Mouse (Mus musculus): ENCODE results near the gene Zfp568. TPM values are rescaled to one million over a fixed set of nuclear protein-coding genes. Genes with fewer than 3 reads are reported as not detected.
"Not testable (repeated sequence)": the region's sequence is repeated elsewhere in the genome, so short reads cannot be mapped to it uniquely, and the experiment has no call there.

The Zfp568 gene
- 25.8 to 32.8 TPM (median 32.4 TPM) in 3 replicates for total RNA-seq (2017)

DNA sequence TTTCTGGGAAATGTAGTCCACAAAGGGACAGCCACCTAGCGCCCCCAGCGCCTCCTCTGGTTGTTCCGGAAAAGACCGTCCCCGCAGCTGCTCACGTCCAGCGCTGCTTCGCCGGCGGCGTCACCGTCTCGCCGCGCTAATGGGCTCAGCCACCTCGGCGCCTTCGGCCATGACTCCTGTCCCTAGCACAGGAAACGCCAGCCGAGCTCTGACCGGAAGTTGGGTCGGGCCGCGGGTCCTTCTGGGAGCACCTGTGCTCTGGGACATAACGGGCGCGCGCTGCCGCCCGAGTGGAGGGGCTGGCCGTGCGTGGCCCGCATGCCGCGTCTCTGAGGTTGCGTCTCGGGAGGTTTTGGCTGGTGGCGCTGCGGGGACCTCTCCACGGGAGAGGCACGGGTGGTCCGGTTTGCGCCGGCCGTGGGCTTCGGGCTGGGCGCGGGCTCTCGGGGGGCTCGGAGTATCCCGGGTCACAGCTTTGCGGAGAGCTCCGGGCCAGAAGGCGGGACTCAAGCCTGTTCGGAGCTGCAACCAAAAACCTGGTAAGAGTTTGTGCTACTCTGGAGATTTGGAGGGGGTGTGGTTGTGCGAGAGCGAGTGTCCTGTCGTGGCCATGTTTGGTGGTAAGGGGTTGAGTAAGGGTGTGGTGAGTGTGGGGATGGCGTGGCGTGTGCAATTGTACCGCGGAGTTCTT, at the start of gene Zfp568:
Gene Zfp568 (plus strand): TSS at position 266 of the 691 bp plus-strand sequence.
- ATAC-seq (replicated peaks; ENCODE audit: insufficient number of reproducible peaks, low FRiP score, low TSS enrichment, poor library complexity, severe bottlenecking), result peak; percentile 93

- no peak for ATAC-seq (replicated peaks; ENCODE audit: insufficient number of reproducible peaks, low FRiP score, low TSS enrichment, poor library complexity, severe bottlenecking)
These were observed 44.9 kb upstream of the Zfp568 start for GRCm38 (mm10) chr7:29938856-29939255.

DNA sequence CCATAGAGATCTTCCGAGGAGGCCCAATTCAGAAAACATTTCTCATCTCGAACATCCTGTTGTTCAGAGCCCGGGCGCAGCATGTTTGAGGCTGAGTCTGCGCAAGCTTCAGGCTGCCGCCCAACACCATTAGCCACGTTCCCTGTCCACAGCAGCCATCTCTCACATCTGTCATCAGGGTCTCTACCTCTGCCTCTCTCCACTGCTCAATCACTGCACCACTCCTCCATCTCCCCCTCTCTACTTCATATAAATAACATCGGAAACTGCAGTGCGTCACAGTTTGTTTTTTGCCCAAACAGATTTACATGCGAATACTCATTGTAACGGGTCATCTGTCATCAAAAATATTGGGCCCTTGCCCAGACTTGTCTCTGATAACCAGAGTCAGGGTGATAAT, 42.7 kb upstream of the Zfp568 start:
- ATAC-seq (replicated peaks; ENCODE audit: insufficient number of reproducible peaks, low FRiP score, low TSS enrichment, poor library complexity, severe bottlenecking), result no peak

- ATAC-seq (replicated peaks; ENCODE audit: insufficient number of reproducible peaks, low FRiP score, low TSS enrichment, poor library complexity, severe bottlenecking), result no peak
These were observed 41.0 kb upstream of the Zfp568 start for GRCm38 (mm10) chr7:29942740-29943139.

DNA sequence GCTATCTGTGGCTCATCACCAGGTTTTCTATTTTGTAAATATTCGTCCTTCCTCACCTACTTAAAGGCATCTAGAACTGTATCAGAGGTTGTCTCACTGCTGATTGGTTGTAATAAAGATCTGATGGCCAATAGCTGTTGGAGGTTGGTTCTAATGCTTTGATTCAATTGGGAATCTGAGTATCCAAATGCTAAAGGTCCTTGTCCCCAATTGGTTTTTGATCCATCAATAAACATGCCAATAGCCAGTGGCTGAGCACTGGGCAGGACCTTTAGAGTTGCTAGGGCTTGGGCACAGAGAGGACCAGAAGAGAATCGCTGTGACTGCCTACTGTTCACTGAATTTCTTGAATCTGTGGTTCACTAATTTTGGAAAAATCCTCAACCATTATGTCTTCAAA, 40.0 kb upstream of the Zfp568 start:
- ATAC-seq (replicated peaks; ENCODE audit: insufficient number of reproducible peaks, low FRiP score, low TSS enrichment, poor library complexity, severe bottlenecking), result no peak

DNA sequence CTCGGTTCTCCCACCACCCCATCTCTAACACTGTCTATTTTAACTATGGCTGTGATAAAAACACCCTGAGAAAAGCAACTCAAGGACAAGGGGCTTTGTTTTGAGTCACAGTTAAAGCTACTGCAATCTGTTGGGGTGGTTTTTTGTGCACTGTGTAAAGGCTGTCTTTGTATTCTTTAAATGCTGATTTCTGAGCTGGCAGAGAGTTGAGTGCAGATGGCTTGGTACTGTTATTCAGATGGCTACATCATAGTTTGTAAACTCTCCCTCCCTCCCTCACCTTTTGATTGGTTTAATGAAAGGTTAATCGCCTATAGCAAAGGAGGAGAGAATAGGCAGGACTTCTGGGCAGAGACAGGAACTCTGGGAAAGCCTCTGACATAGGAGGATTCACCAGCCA, 39.6 kb upstream of the Zfp568 start:
- no peak for ATAC-seq (replicated peaks; ENCODE audit: insufficient number of reproducible peaks, low FRiP score, low TSS enrichment, poor library complexity, severe bottlenecking)

GRCm38 (mm10) chr7:29953086-29953485, 30.7 kb upstream of the Zfp568 start:
- no peak for ATAC-seq (replicated peaks; ENCODE audit: insufficient number of reproducible peaks, low FRiP score, low TSS enrichment, poor library complexity, severe bottlenecking)

DNA sequence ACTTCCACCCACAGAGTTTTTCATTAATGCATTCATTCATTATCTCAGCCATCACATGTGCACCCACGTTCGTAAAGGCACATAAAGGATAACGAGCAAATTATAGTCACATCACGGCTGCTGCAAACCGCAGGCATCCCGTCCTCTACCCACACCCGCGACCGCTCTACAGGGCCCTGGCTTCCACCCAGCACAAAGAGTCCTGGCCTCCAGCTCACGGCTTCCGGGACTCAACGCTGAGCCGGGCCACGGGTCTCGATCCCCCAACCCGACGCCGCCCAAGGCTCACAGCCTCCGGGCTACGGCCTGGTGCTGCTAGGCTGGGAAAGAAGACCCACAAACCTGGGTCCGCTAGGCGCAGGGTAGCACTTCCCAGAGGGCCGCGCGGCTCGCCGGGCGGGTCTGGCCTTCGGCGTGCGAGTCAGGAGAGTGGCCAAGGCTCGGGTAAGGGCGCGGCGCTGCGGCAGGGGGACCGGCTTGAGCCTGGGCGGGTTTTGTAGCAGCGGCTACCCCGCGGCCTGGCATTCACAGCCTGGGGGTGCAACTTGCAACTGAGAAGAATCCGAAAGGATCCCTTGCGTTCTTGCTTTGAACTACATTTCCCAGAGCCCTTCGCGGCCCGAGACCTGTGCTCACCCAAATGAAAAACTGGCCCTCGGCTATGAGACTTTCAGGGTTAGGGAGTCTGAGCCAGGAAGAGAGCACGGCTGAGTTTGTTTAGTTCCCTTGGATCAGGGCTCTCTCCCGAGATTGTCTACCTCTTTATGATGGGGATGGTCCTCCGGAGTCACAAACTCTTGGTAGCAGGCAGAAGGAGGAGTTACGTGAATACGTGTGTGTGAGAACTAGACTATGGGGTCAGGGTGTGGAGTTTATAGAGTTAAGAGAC, 30.0 kb upstream of the Zfp568 start, which contains the start of gene Zfp74:
Gene Zfp74 (minus strand): TSS at position 577 of the 889 bp plus-strand sequence.
- peak; percentile 83 for ATAC-seq (replicated peaks; ENCODE audit: insufficient number of reproducible peaks, low FRiP score, low TSS enrichment, poor library complexity, severe bottlenecking)

DNA sequence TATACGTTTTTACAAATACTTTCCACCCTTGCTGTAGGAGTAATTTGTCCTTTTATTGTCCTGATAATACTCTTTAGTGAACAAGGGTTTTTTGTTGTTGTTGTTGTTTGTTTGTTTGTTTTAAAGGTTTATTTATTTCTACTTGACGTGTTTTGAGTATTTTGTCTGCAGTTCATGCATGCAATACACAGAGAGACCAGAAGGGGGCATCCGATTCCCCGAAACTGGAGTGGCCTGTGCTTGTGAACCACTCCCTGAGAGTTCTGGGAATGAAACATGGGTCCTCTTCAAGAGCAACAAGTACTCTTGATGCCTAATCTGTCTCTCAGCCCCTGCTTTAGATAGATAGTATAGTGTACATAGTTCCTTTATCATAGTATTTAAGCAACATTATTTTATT, 29.0 kb upstream of the Zfp568 start:
- no peak for ATAC-seq (replicated peaks; ENCODE audit: insufficient number of reproducible peaks, low FRiP score, low TSS enrichment, poor library complexity, severe bottlenecking)

DNA sequence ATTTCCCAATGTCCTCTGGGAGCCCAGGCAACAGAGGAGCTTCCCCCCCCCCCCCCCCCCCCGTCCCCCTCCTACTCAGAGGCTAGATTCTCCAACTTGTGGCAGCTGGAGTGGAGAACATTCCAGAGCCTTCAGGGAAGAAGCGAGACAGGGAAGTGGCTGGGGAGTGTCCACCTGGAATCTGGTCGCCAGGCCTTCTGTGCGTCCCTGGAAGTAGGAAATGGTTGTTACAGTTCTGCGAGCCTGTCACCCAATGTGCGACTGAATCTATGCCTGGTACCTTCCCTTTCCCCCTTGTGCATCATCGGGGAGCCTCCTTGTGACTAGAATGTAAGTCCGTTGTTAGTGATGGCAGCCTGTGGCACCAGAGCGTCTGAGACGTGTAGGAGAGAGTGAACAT, 27.5 kb upstream of the Zfp568 start:
- ATAC-seq (replicated peaks; ENCODE audit: insufficient number of reproducible peaks, low FRiP score, low TSS enrichment, poor library complexity, severe bottlenecking), result no peak

DNA sequence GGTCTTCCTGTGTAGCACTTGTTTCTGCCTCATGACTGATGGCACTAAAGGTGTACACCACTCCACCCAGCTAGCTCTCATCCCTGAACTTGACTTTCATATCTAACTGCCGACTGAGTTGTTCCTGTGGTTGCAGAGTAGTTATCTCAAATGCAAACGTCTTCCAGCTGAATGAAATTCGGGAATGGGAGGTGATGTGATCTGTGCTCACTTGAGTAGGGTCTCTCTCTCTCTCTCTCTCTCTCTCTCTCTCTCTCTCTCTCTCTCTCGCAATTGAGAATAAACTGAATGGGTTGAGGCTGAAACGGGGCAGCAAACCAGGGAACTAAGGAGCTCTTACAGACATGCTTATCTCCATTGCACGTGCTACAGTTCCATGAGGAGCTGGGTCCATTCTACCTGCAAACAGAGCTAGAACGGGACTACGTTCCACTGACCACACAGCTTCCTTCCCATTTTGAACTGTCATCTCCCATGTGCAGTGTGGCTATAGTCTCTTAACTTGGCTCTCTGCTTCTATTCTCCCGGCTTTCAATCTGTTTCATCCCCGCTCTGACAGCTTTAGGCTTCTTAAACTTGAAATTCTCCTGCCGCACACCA, 25.5 kb upstream of the Zfp568 start:
- ATAC-seq (replicated peaks; ENCODE audit: insufficient number of reproducible peaks, low FRiP score, low TSS enrichment, poor library complexity, severe bottlenecking), result no peak

DNA sequence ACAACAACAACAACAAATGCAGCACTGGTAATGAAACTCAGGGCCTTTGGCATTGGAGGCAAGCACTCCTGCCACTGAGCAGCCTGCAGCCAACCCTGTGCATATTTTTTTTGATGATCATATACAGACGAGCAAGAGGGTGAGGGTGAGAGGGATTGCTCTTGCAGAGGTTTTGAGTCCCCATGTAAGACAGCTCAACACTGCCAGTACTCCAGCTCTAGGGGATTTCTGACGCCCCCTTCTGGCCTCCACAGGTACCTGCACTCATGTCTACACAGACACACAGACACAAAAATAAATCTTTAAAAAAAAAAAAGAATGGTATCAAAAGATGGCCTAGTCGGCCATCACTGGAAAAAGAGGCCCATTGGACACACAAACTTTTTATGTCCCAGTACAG, 24.8 kb upstream of the Zfp568 start:
- ATAC-seq (replicated peaks; ENCODE audit: insufficient number of reproducible peaks, low FRiP score, low TSS enrichment, poor library complexity, severe bottlenecking), result no peak

GRCm38 (mm10) chr7:29965115-29965810, 18.5 kb upstream of the Zfp568 start:
- ATAC-seq (replicated peaks; ENCODE audit: insufficient number of reproducible peaks, low FRiP score, low TSS enrichment, poor library complexity, severe bottlenecking), result not testable (repeated sequence)

DNA sequence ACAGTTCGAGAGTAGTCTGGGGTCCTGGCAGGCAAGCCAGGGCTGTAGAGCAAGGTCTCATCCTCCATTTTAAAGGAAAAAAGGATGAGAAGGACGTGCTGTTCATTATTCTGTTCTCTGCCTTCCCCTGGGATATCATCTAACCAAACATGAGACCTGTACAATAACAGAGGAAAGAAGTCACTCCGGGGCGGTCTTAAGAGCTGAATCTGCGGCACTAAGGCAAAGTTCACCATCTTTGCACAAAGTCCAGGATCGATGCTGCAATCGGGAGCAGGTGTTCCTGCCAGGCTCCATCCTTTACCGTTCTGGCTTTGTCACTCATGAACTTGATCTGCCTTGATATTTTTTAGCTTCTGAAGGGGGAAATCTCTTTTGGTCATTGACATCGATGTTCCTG, 13.1 kb upstream of the Zfp568 start:
- ATAC-seq (replicated peaks; ENCODE audit: insufficient number of reproducible peaks, low FRiP score, low TSS enrichment, poor library complexity, severe bottlenecking), result no peak

GRCm38 (mm10) chr7:29980761-29981160, 3.0 kb upstream of the Zfp568 start:
- no peak for ATAC-seq (replicated peaks; ENCODE audit: insufficient number of reproducible peaks, low FRiP score, low TSS enrichment, poor library complexity, severe bottlenecking)

DNA sequence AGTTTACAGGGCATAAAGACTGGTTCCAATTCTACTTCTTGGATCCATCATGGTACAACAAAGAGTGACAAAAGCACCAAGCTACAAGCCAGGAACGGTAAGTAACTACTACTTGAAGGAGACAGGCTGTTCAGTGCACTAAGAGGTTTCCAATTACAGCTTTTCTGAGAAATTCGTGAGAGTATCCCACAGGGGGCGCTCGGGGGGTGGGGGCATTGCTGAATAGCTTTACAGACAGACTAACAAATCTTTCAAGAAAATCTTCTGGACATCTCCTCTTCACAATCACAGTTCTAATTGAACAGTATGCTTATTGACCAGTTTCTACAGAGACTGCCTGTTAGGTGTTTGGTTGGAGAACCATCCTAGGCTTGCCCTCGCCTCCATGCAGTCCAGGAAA, 2.3 kb upstream of the Zfp568 start:
- ATAC-seq (replicated peaks; ENCODE audit: insufficient number of reproducible peaks, low FRiP score, low TSS enrichment, poor library complexity, severe bottlenecking), result no peak

DNA sequence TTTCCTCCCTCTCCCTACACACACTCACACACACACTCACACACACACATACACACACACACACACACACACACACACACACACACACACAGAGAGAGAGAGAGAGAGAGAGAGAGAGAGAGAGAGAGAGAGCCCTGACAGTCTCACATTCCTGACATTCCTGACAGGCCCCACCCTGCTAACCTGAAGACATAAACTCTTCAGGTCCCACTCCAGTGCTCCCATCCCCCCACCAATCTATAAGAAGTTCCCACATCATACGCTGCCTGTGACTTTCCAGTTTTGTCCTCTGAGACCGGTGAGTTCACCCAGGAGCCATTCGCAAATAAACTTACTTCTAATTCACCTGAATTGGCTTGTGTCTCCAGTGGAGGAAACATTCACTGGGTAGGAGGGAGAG, 1.9 kb upstream of the Zfp568 start:
- no peak for ATAC-seq (replicated peaks; ENCODE audit: insufficient number of reproducible peaks, low FRiP score, low TSS enrichment, poor library complexity, severe bottlenecking)

- no peak for ATAC-seq (replicated peaks; ENCODE audit: insufficient number of reproducible peaks, low FRiP score, low TSS enrichment, poor library complexity, severe bottlenecking)
These were observed 1.4 kb upstream of the Zfp568 start for GRCm38 (mm10) chr7:29982341-29982740.

GRCm38 (mm10) chr7:29982931-29983330, 824 bp upstream of the Zfp568 start:
- ATAC-seq (replicated peaks; ENCODE audit: insufficient number of reproducible peaks, low FRiP score, low TSS enrichment, poor library complexity, severe bottlenecking), result no peak
